Mouse (Mus musculus) layer of hippocampus, postnatal 14 days (tissue): ENCODE measurements around the gene Gm5965. TPM values are rescaled to one million over a fixed set of nuclear protein-coding genes. Genes with fewer than 3 reads are reported as not detected.
"Not testable (repeated sequence)": the region's sequence is repeated elsewhere in the genome, so short reads cannot be mapped to it uniquely, and the experiment has no call there.

ENCODE experiments used
- DNase-seq, 2 experiments: peaks; one replicate each; pipeline ENCODE4 v3.0.0; 2021 to 2022; ENCODE audit warnings: low spot score in 2 of 2, mixed read lengths in 1 of 2
- long read RNA-seq, 2 experiments: library from polyadenylated mRNA; stranded (forward); transcript quantifications; one replicate each; pipeline ENCODE4 v2.0.0; 2021
- total RNA-seq, 2 experiments: library from RNA; stranded (reverse); gene quantifications; 2 replicates each; pipeline ENCODE4 v1.2.3; 2021

The Gm5965 gene
- not detected for total RNA-seq
- long read RNA-seq, experiment 1, result 0 reads
- long read RNA-seq, experiment 2, result 0 reads

DNA sequence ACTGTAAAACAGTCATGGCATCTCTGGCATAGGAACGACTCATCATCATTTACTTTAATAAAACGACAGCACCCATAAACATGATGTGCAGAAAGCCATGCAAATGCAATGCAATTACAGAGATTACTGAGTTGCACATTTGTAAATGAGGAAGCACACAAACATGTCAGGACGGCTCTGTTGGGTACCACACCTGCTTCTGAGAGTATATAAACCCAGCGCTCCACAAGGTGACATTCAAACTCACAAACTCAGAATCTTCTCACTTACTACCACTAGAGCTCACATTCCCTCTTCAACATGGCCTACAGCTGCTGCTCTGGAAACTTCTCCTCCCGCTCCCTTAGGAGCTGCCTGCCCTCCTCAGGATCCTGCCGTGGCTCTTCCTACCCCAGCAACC lies at the start of gene Gm5965:
Gm5965 (plus strand) TSS at position 301 of the 400 bp plus-strand sequence.
- no peak for DNase-seq

DNA sequence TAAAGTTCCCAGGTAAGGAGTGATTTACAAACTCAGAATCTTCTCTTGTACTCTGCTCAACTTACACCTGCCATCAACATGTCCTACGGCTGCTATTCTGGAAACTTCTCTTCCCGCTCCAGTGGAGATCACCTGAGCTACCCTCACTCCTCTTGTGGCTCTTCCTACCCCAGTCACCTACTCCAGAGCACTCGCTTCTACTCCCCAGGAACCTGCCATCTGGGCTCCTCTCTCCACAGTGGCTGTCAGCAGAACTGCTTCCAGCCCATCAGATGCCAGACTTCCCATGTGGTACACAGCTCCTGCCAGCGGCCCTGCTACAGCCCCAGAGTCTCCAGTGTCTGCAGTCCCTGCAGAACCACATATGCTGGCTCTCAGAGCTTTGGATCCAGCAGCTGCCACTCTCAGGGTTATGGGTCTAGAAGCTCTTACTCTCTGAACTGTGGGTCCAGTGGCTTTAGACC lies 48.9 kb upstream of the Gm5965 start, which contains the start of gene Krtap13-1:
Krtap13-1 (plus strand) TSS at position 51 of the 464 bp plus-strand sequence.
- DNase-seq, result peak; percentile 34 to 61

DNA sequence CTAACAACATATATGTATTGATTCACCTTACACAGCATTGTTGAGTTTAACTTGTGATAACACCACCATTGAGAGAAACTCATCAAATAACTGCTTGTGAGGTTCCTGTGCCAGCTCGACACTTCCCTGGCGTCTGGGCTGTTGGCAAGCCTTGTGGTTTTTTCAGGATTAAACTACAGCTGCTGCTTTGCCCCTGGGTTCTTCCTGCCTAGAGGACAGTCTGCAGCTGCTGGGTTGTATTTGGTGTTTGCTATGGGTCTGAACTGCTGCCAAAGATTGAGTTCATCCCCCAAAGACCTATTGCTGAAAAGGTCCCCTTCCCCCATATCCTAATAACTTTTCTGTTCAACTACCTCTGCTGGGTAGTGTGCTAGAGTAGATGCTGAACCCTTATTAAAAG lies 42.3 kb upstream of the Gm5965 start:
- DNase-seq, result no peak

DNA sequence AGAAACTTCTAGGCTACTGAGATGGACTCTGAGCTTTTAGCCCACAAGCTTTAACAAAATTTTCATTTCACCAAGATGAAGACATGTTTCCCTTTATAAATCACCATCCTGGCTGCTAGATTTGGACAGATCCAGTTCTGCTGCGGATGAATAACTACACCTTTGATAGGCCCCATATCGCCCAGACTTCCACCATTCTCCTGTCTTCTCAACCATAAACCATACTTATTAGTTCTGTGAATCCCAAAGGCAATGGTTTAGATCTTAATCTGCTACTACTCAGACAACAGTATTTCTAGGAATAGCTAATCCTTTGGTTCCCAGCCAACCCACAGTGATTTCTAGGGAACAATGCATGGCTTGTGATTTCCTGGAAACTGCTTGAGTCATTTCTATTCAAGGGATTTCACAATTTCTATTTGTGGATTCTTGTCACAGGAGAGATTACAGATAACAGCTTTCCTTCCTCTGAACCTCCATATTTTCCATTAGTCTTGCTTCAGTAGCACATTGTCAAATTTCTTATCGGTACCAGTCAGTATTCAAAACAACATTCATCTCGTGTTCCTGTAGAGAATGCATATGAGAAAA lies 32.9 kb upstream of the Gm5965 start:
- DNase-seq, result no peak

DNA sequence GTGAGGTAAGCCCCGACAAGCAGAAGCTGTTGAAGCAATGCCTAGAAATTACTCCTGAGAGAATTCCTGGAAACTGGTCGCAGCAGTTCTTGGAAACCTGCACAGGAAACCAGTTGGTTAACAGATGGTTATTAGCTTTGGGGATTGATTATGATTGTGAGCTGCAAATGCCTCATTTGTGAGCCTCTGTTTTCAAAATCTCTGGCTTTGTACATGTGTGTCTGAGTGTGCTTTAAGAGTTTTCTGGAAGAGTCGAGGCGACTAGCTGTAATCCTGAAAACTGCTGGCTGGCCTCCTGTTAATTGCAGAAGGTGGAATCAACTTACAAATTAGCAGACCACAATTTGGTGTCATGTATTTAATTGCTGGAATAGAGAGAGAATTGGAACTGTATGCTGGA lies 29.8 kb upstream of the Gm5965 start:
- DNase-seq, result peak; percentile 24 to 76

DNA sequence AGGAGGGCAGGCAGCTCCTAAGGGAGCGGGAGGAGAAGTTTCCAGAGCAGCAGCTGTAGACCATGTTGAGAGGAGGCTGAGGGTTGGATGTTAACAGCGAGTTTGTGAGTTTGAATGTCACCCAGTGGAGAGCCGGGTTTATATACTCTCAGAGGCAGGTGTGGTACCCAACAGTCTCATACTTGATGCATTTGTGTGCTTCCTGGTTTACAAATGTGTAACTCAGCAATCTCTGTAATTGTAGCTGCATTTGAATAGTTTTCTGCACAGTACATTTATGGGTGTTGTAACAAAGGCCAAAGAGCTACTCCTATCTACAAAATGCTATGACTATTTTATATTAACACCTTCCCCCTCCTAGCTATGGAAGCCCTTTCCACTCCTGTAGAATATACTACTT lies 26.2 kb upstream of the Gm5965 start, which contains the start of gene Krtap13:
Krtap13 (minus strand) TSS at position 101 of the 400 bp plus-strand sequence.
- DNase-seq, result not testable (repeated sequence)

DNA sequence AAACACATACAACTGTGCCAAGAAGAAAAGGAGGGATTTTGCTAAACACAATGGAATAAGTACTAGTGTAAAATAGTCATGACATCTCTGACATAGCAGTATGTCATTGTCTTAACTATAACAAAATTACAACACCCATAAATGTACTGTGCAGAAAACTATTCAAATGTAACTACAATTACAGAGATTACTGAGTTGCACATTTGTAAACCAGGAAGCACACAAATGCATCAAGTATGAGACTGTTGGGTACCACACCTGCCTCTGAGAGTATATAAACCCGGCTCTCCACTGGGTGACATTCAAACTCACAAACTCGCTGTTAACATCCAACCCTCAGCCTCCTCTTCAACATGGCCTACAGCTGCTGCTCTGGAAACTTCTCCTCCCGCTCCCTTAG lies 19.1 kb upstream of the Gm5965 start, which contains the start of gene 2310034C09Rik:
2310034C09Rik (plus strand) TSS at position 301 of the 400 bp plus-strand sequence.
- DNase-seq, result not testable (repeated sequence)

DNA sequence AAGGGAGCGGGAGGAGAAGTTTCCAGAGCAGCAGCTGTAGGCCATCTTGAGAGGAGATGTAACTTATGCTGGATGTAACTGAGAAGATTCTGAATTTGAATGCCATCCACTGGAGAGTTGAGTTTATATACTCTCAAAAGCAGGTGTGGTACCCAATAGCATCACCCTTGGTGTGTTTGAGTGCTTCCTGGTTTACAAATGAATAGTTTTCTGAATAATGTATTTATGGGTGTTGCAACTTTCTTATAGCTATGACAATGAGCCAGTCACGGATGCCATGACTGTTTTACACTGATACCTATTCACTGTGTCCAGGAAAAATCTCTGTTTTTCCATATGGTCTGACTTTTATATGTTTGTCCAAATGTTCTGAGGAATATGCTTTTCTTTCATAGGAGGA lies 3.6 kb upstream of the Gm5965 start, which contains the start of gene 2310057N15Rik:
2310057N15Rik (minus strand) TSS at position 101 of the 400 bp plus-strand sequence.
- DNase-seq, result no peak

DNA sequence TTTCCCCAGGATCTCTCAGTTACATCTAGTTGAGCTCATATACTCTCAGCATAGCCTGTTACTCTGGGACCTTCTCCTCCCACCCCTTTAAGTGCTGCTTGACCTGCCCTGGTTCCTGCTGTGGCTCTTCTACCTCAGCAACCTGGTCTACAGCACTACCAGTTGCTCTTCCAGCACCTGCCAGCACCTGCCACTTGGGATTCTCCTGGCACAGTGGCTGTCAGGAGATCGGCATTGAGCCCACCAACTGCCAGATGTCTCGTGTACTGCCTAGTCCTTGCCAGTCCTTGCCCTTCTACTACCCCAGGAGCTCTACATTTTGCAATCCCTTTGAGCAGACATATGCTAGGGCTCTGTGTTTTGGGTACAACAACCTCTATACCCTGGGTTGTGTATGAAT lies 9.1 kb downstream of the Gm5965 start:
- DNase-seq, result no peak

DNA sequence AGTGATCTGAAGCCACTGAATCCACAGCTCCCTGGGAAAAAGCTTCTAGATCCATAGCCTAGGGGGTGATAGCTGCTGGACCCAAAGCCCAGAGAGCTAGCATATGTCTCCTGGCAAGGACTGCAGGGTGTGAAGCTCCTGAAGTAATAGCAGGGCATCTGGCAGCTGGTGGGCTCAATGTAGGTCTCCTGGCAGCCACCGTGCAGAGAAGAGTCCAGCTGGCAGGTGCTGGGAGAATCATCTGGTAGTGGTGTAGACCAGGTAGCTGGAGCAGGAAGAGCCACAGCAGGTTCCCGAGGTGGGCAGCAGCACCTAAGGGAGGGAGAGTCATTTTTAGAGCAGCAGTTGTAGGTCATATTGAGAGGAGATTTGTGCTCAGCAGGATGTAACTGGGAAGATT lies 34.1 kb downstream of the Gm5965 start, which contains the start of gene Gm20741:
Gm20741 (minus strand) TSS at position 394 of the 400 bp plus-strand sequence.
- no peak for DNase-seq

DNA sequence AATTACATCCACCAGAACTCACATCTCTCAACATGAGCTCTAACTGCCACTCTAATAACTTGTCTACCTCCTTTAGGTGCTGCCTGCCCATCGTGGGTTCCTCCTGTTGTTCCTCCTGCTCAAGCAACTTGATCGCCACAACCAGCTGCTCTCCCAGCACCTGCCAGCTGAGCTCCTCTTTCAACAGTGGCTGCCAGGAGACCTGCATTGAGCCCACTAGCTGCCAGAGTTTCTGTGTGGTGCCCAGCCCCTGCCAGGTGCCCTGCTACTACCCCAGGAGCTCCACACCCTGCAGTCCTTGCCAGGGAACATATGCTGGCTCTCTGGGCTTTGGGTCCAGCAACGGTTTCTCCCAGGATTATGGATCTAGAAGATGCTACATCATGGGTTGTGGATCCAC lies 42.4 kb downstream of the Gm5965 start, which contains the start of gene Krtap15:
Krtap15 (plus strand) TSS at position 150 of the 400 bp plus-strand sequence.
- DNase-seq, result no peak

DNA sequence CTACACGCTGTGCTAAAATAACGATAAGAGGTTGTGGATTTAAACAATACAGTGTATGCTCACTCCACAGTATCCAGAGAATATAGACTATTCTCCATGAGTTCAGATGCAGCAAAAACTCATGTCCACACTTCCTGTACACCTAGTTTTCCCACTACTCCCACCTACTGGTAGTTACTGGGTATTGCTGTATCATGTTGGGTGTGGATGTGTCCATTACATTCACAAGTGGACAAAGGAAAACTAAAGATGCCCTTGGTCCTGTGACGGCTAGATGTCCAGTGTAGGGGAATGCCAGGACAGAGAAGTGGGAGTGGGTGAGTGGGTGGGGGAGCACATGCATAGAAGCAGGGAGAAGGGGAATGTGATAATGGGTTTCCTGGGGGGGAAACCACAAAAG lies 46.0 kb downstream of the Gm5965 start:
- peak in 1 of 2 experiments; percentile 23 for DNase-seq

DNA sequence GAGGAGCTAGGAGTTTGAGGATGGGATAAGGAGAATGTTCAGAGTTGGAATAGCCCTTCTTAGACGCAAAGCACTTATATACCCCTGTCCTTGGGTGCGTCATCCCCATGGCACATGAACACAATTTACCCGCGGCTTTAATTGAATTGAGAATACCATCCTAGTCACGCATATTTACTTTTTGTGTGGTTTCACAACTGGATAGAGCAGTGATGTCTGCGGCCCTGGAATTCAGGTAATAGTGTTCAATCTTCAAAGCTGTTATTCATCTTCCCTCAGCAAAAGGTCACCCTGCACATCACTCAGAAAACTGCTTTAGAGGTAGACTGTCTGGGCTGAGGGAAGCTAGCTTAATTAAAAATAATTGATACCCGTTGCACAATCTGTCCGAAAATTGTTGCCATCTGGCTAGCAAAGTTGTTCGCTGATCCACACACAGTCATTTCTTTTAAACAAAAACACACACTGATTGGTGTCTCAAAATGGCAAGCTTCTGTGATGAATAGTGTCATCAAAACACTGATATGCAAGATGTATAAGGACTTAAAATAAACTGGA lies 48.5 kb downstream of the Gm5965 start, which contains the start of gene Krtap14:
Krtap14 (minus strand) TSS at position 51 of the 558 bp plus-strand sequence.
- DNase-seq, result peak in 1 of 2 experiments; percentile 52

DNA sequence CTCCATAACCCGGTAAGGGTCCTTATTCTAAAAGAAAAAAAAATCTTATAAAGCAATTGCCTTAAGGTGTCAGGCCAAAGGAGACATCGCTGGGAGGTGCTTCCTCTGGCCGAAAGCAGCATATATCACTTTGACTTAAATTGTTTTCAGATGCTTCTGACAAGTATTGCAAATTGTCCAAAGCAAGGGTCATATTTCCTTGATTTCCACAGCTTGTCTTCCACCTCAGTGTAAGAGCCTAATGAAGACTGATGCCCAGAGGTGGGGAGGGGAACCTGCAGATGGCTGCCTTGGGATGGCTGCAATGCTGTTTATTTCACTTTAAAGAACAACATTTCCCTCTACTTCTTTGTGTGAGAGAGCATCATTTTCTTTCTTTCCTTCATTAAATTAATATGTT lies 49.3 kb downstream of the Gm5965 start:
- DNase-seq, result no peak

Other genes with a start within 250 kb of the Gm5965 start
- not detected for gene Cldn8, start 214.7 kb upstream of the Gm5965 start, total RNA-seq
- gene Krtap24-1, start 165.6 kb upstream of the Gm5965 start, total RNA-seq, result not detected
- gene 2310079G19Rik, start 150.2 kb upstream of the Gm5965 start, total RNA-seq, result not detected
- not detected for gene Krtap26-1, start 130.1 kb upstream of the Gm5965 start, total RNA-seq
- not detected for gene Krtap27-1, start 106.2 kb upstream of the Gm5965 start, total RNA-seq
- gene 2310061N02Rik, start 69.9 kb upstream of the Gm5965 start, total RNA-seq, result not detected
- not detected for gene Krtap13-1, start 49.0 kb upstream of the Gm5965 start, total RNA-seq
- gene Krtap13, start 26.3 kb upstream of the Gm5965 start, total RNA-seq, result not detected
- gene 2310034C09Rik, start 19.0 kb upstream of the Gm5965 start, total RNA-seq, result not detected
- gene 2310057N15Rik, start 3.7 kb upstream of the Gm5965 start, total RNA-seq, result not detected
- gene Gm20741, start 34.3 kb downstream of the Gm5965 start, total RNA-seq, result not detected
- gene Krtap15, start 42.3 kb downstream of the Gm5965 start, total RNA-seq, result not detected
- gene Krtap14, start 48.2 kb downstream of the Gm5965 start, total RNA-seq, result not detected
- gene Krtap19-1, start 91.5 kb downstream of the Gm5965 start, total RNA-seq, result not detected
- gene Krtap19-2, start 96.4 kb downstream of the Gm5965 start, total RNA-seq, result not detected
- gene Krtap19-3, start 100.1 kb downstream of the Gm5965 start, total RNA-seq, result not detected
- gene Krtap19-4, start 107.2 kb downstream of the Gm5965 start, total RNA-seq, result not detected
- gene Krtap19-5, start 118.6 kb downstream of the Gm5965 start, total RNA-seq, result not detected
- gene Krtap19-9b, start 154.4 kb downstream of the Gm5965 start, total RNA-seq, result not detected
- gene Krtap16-3, start 185.0 kb downstream of the Gm5965 start, total RNA-seq, result not detected
- not detected for gene Krtap22-2, start 232.9 kb downstream of the Gm5965 start, total RNA-seq
- not detected for gene Gm10229, start 237.4 kb downstream of the Gm5965 start, total RNA-seq